Mouse (Mus musculus): Measurements from ENCODE around the gene Nfat5.

DNA sequence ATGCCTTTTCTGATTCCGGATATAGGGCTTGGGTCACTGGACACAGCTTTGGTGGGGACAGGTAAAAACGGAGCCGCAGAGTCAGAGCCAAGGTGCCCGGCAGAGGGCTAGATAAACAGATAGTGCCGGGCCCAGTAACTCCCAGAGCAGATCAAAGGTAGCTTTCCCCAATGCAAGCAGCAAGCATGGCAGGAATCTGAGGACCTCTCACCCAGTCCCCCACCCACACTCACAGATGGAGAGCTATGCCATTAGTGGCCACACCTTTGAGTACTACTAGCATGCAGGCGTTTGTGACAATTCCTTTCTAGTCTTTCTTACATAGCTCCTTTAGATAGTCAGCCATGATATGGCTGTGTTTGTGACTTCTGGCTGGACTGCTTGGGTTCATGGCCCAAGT lies 44.8 kb upstream of the Nfat5 start:
- TF ChIP-seq CTCF (IDR thresholded peaks at IDR 0.05; ENCODE audit: control insufficient read depth, insufficient read depth, low read length) (no peak), POLR2A (IDR thresholded peaks at IDR 0.05; ENCODE audit: borderline replicate concordance, control insufficient read depth, low read depth, low read length) (no peak)

All from bone marrow, adult 2 months (tissue).